Mouse (Mus musculus) lung, postnatal 0 days (tissue): ENCODE data around the gene Crybb1.

ENCODE experiments used
- CTCF ChIP-seq: IDR thresholded peaks from 2 replicates; pipeline ENCODE4 v1.5.1; 2016; ENCODE audit warnings: antibody characterized with exemption, mild to moderate bottlenecking
- EP300 ChIP-seq: IDR thresholded peaks from 2 replicates; pipeline ENCODE4 v1.6.1; 2016; ENCODE audit warnings: antibody characterized with exemption, mild to moderate bottlenecking, control low read depth

DNA sequence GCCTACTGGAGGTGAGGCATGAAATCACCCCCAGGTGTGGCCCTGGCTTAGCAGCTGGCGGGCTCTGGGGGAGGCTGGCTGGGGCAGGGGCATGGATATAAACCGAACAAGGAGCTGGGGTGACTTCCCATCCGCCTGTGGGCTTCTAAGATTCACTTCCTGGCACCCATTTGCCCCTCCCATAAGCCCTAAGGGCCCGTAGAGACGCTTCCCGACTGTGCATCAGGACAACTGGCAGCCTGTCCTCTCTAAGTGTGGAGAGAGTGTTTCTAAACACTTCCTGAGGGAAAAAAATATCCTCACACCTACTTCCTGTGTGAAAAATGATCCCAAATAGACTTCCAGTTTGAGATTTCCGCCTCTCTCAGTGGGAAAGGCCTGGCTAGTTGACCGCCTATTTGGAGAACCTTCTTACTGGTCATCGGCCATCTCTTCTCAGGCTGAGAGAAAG lies 39.8 kb upstream of the Crybb1 start:
- no peak for TF ChIP-seq CTCF
- TF ChIP-seq EP300, result no peak
